Mouse (Mus musculus): ENCODE results near the gene Gm28035. TPM values are rescaled to one million over a fixed set of nuclear protein-coding genes. Genes with fewer than 3 reads are reported as not detected.

Gene Gm28035
- total and polyA plus RNA-seq, 3 experiments, result 0.27 to 0.64 (median 0.36) TPM

DNA sequence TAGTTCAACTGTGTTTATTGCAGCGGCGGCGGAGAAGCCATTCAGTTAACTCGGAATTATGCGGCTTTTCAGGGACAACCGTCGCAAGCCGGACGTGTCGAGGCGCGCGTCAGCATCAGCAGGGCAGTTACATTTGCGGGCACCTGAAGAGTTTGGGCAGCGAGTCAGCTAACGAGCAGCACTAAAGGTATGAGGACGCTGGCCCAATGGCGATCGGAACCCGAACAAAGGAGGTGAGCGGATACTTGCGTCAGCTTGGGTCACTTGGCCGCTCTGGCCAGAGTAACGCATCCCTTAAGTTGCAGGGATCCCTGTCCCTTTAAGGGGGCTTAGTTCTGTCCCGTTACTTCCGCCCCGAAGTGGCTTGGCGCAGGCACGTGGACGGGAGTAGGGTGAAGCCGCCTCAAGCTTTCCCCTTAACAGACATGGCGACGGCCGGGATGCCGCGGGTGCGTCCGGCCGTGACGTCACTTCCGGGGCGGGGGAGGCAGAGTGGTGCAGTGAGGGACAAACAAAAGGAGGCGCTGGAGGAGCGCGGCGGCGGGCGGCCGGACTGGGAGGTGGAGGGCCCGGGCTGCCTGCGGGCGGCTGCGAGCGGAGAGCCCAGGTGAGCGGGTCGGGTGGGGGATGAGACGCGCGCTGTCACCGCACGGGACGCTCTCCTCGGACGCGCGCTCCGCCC, 3.0 kb upstream of the Gm28035 start, which contains the start of gene Lrrc8a:
Lrrc8a (plus strand) TSS at position 517 of the 682 bp plus-strand sequence.
- no peaks in the 10 kb centered on the region for H3K79me2 ChIP-seq (replicated peaks; ENCODE audit: control insufficient read depth, extremely low read depth, insufficient read depth, poor library complexity, severe bottlenecking)
- peaks cover 5 to 29% of the 10 kb centered on the region in 2 experiments; a peak in 3 of 4 replicates for H3K4me1 ChIP-seq (ENCODE audit: control insufficient read depth in 1 of 2, insufficient read depth in 2 of 2)
- peaks cover 9 to 26% of the 10 kb centered on the region in 2 experiments for H3K36me3 ChIP-seq (replicated peaks in 1 of 2; ENCODE audit: control insufficient read depth in 1 of 2, insufficient read depth in 1 of 2, low read length in 1 of 2)
- peak within 1 kb of the TSS; percentile 95 for H3K4me2 ChIP-seq (ENCODE audit: insufficient read depth, low read depth, poor library complexity, severe bottlenecking)
- in situ Hi-C loops (cut with MboI; ENCODE audit: low pct_ligation_motif_present, low pct_unique_long_range_greater_than_20kb, low sequenced_read_pairs), result no loop called here
- TF ChIP-seq CHD1 (IDR thresholded peaks at IDR 0.05; ENCODE audit: low read depth, low read length) (no peak; the same call in 1 of the 2 replicates), NRF1 (IDR thresholded peaks at IDR 0.05; ENCODE audit: low read depth, low read length) (peak; percentile 79), KAT2A (IDR thresholded peaks at IDR 0.05; ENCODE audit: insufficient replicate concordance, low read length) (peak; percentile 88; the same call in 1 of the 2 replicates), SIN3A (IDR thresholded peaks at IDR 0.05; ENCODE audit: low read length) (peak; percentile 99), ZMIZ1 (IDR thresholded peaks at IDR 0.05; ENCODE audit: low read depth, low read length) (peak; percentile 45; the same call in 1 of the 2 replicates), MAX (IDR thresholded peaks at IDR 0.05; ENCODE audit: low read length) (peak; percentile 97), MYC (IDR thresholded peaks at IDR 0.05; ENCODE audit: low read depth, low read length) (peak; percentile 96), PAX5 (IDR thresholded peaks at IDR 0.05; ENCODE audit: low read length) (no peak), TCF12 (IDR thresholded peaks at IDR 0.05; ENCODE audit: low read depth, low read length) (peak; percentile 62), ZNF384 (IDR thresholded peaks at IDR 0.05; ENCODE audit: low read depth, low read length) (no peak), MEF2A (IDR thresholded peaks at IDR 0.05; ENCODE audit: borderline replicate concordance, low read depth, low read length) (peak; percentile 44), ZKSCAN1 (IDR thresholded peaks at IDR 0.05; ENCODE audit: borderline replicate concordance, low read depth, low read length) (no peak), IRF4 (IDR thresholded peaks at IDR 0.05; ENCODE audit: low read depth, low read length) (peak; percentile 70), USF2 (conservative IDR thresholded peaks at IDR 0.05; ENCODE audit: low read depth, low read length) (peak; percentile 81), RCOR1 (conservative IDR thresholded peaks at IDR 0.05; ENCODE audit: low read depth, low read length) (no peak), JUN (IDR thresholded peaks at IDR 0.05; ENCODE audit: insufficient read depth, low read depth, low read length) (peak; percentile 51; the same call in 1 of the 2 replicates), ZC3H11A (IDR thresholded peaks at IDR 0.05; ENCODE audit: low read depth, low read length) (no peak), MXI1 (IDR thresholded peaks at IDR 0.05; ENCODE audit: low read depth, low read length) (peak; percentile 93), ELF1 (IDR thresholded peaks at IDR 0.05; ENCODE audit: low read depth, low read length) (peak; percentile 98), BHLHE40 (IDR thresholded peaks at IDR 0.05; ENCODE audit: low read depth, low read length) (peak; percentile 92), POLR2A (IDR thresholded peaks at IDR 0.05; ENCODE audit: low read depth, low read length) (peak; percentile 72; the same call in 1 of the 2 replicates), JUND (conservative IDR thresholded peaks at IDR 0.05; ENCODE audit: low read depth, low read length) (peak; percentile 35; the same call in 1 of the 2 replicates), CHD2 (IDR thresholded peaks at IDR 0.05; ENCODE audit: low read length) (peak; percentile 40; the same call in 1 of the 2 replicates), MAZ (IDR thresholded peaks at IDR 0.05; ENCODE audit: low read depth, low read length) (peak; percentile 71), POLR2AphosphoS2 (IDR thresholded peaks at IDR 0.05; ENCODE audit: low read depth, low read length) (no peak; the same call in 1 of the 2 replicates), EP300 (IDR thresholded peaks at IDR 0.05; ENCODE audit: low read length) (no peak), SMC3 (IDR thresholded peaks at IDR 0.05; ENCODE audit: low read depth, low read length) (peak; percentile 44), USF1 (IDR thresholded peaks at IDR 0.05; ENCODE audit: low read depth, low read length) (peak; percentile 90), GABPA (IDR thresholded peaks at IDR 0.05; ENCODE audit: insufficient replicate concordance, low read depth, low read length) (peak; percentile 21; the same call in 1 of the 2 replicates), CTCF (conservative IDR thresholded peaks at IDR 0.05 in 1 of 2, IDR thresholded peaks at IDR 0.05 in 1 of 2; ENCODE audit: low read depth in 2 of 2, low read length in 2 of 2) (peak in 1 of 2 experiments; percentile 59; a peak in 2 of 4 replicates), MAFK (IDR thresholded peaks at IDR 0.05; ENCODE audit: insufficient replicate concordance, low read length) (no peak), RAD21 (IDR thresholded peaks at IDR 0.05; ENCODE audit: low read depth, low read length) (peak; percentile 50), ETS1 (conservative IDR thresholded peaks at IDR 0.05; ENCODE audit: low read depth, low read length) (peak; percentile 48), TBP (conservative IDR thresholded peaks at IDR 0.05; ENCODE audit: low read depth, low read length) (no peak; the same call in 1 of the 2 replicates), HCFC1 (IDR thresholded peaks at IDR 0.05; ENCODE audit: low read depth, low read length) (peak; percentile 97), UBTF (IDR thresholded peaks at IDR 0.05; ENCODE audit: low read depth, low read length) (0 out of 2 replicates have a peak, but pooled peaks have one; percentile 79), E2F4 (IDR thresholded peaks at IDR 0.05; ENCODE audit: insufficient replicate concordance, low read depth, low read length) (no peak), NELFE (IDR thresholded peaks at IDR 0.05; ENCODE audit: low read depth, low read length) (peak; percentile 72)
- DNase-seq (ENCODE audit: extremely low read depth), result peak; percentile 98
- H3K9me3 ChIP-seq (replicated peaks; ENCODE audit: low read length), result no peaks in the 10 kb centered on the region
- H3K27ac ChIP-seq (ENCODE audit: insufficient read depth, low read depth), result peak within 1 kb of the TSS; percentile 71
- peak within 1 kb of the TSS; percentile 90 for H3K9ac ChIP-seq (ENCODE audit: insufficient read depth, low read depth)
- no peaks in the 10 kb centered on the region for H3K27me3 ChIP-seq (replicated peaks)
- peak within 1 kb of the TSS; percentile 80 to 84 (median 82) for H3K4me3 ChIP-seq (replicated peaks in 1 of 3; ENCODE audit: low read depth in 2 of 3, low read length in 2 of 3, poor library complexity in 1 of 3)
- dilution Hi-C loops (cut with MboI; ENCODE audit: extremely low pct_ligation_motif_present, extremely low pct_unique_long_range_greater_than_20kb, low sequenced_read_pairs), result no loop called here
